Mouse (Mus musculus) neural tube, embryonic 11.5 days (tissue): ENCODE data around the gene Adamts2. TPM values are rescaled to one million over a fixed set of nuclear protein-coding genes. Genes with fewer than 3 reads are reported as not detected.

Experiments used
- ATAC-seq: fragments of 200-750 bp; cut with Nextera tagmentation; 2 replicates; pipeline ENCODE4 v1.8.0; 2017; ENCODE audit warnings: moderate number of reproducible peaks, mild to moderate bottlenecking, moderate TSS enrichment, moderate library complexity; ENCODE audit not compliant: insufficient read depth, low FRiP score, low TSS enrichment
- DNase-seq: peaks from one replicate; pipeline ENCODE4 v3.0.0-alpha.2; 2015; ENCODE audit warnings: low spot score
- H3K27ac ChIP-seq: fragments of 300-500 bp; sonication (generic); 2 replicates; pipeline ENCODE4 v1.5.1; 2014; ENCODE audit warnings: low read depth, mild to moderate bottlenecking, low read length
- H3K27me3 ChIP-seq: fragments of 300-500 bp; sonication (generic); 2 replicates; pipeline ENCODE4 v1.6.1; 2014; ENCODE audit warnings: mild to moderate bottlenecking, low read length, mixed read lengths; ENCODE audit not compliant: control insufficient read depth, insufficient read depth
- H3K36me3 ChIP-seq: fragments of 300-500 bp; sonication (generic); 2 replicates; pipeline ENCODE4 v1.6.1; 2014; ENCODE audit warnings: mild to moderate bottlenecking, low read length, moderate library complexity, mixed read lengths; ENCODE audit not compliant: control insufficient read depth, insufficient read depth
- H3K4me1 ChIP-seq: fragments of 300-500 bp; sonication (generic); 2 replicates; pipeline ENCODE4 v1.6.1; 2014; ENCODE audit warnings: low read length, mixed read lengths; ENCODE audit not compliant: control insufficient read depth, insufficient read depth
- H3K4me2 ChIP-seq: fragments of 300-500 bp; sonication (generic); 2 replicates; pipeline ENCODE4 v1.6.1; 2014; ENCODE audit warnings: low read depth, mild to moderate bottlenecking, moderate library complexity
- H3K4me3 ChIP-seq: fragments of 300-500 bp; sonication (generic); 2 replicates; pipeline ENCODE4 v1.5.1; 2014; ENCODE audit warnings: low read depth, low read length
- H3K9ac ChIP-seq: fragments of 300-500 bp; sonication (generic); 2 replicates; pipeline ENCODE4 v1.6.1; 2014; ENCODE audit warnings: mild to moderate bottlenecking, low read length
- H3K9me3 ChIP-seq: fragments of 300-500 bp; sonication (generic); 2 replicates; pipeline ENCODE4 v1.6.1; 2016; ENCODE audit warnings: low read length; ENCODE audit not compliant: control insufficient read depth
- WGBS: fragments of 180-500 bp; shearing (Covaris S2); extraction: QIAGEN DNeasy Blood & Tissue Kit; methylation state at CpG from one replicate; pipeline ENCODE4 v1.1.7; 2014; 5-methylcytosine and 5-hydroxymethylcytosine counted together
- polyA plus RNA-seq: library from polyadenylated mRNA; unstranded; fragments of >200 nt; fragmentation: Nextera tagmentation; extraction: Ambion mirVana; gene quantifications from 2 replicates; pipeline ENCODE4 v1.2.1, GENCODE M21; 2014

Gene Adamts2
- polyA plus RNA-seq, 1 experiment from 2014 or later: 1.1 TPM

DNA sequence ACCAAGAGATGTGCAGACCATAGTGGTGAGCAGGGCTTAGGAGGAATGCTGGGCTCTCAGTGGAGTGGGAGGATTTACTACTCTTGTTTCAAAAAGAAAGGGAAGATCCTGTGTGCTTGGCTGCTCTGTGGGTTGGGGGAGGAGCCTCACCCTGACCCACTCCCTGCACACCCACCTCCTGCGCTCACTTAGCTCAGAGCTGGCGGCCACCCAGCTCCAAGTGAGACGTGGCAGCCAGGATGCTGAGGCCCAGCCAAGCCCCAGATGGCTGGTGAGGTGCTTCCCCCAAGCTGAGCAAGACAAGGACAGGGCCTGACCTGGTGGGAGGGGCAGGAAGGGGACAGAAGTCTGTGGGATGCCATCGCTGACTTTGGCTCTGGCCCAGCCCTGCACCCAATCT lies 30.4 kb downstream of the Adamts2 start:
- ATAC-seq: no peak
- H3K9me3 ChIP-seq: no peaks in the 10 kb centered on the region; the same call in 1 of the 2 replicates
- no peaks in the 10 kb centered on the region for H3K27me3 ChIP-seq
- H3K36me3 ChIP-seq: no peaks in the 10 kb centered on the region
- DNase-seq: no peak
- H3K4me1 ChIP-seq: no peaks in the 10 kb centered on the region
- 66% methylated on average over 4 of the region's 4 CpGs for WGBS
- no peak overlapping the region for H3K4me2 ChIP-seq
- no peak overlapping the region for H3K9ac ChIP-seq
- no peak overlapping the region for H3K4me3 ChIP-seq
- H3K27ac ChIP-seq: no peak overlapping the region

DNA sequence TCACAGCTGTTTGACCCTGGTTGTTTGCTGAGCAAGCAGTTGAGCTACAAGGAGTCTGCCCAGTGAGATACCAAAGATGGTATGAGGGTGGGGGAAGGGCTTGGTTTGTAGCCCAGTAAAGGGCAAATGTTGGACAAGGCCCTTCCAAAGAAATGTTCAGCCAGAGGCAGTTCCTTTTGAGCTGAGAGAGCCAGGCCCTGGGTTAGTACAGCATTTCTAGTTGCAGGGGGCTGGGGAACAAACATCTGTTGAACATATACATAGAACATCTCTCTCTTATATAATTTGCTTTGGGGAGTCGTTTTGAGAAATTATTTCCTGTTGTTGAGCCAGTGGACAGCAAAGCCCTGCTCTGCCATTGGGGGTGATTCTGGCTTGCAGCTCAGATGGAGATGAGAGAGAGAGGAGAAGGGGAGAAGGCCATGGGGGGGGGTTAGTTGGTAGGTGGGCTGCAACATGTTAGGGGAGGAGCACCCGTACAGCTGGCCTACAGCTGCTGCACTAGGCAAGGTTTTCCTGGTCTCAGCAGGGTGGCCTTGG lies 33.2 kb downstream of the Adamts2 start:
- Histone ChIP-seq H3K4me1 (no peaks in the 10 kb centered on the region), H3K27ac (no peak overlapping the region), H3K27me3 (no peaks in the 10 kb centered on the region), H3K9me3 (no peaks in the 10 kb centered on the region; the same call in 1 of the 2 replicates), H3K36me3 (no peaks in the 10 kb centered on the region), H3K9ac (no peak overlapping the region), H3K4me3 (no peak overlapping the region), H3K4me2 (no peak overlapping the region)
- 60% methylated on average over 2 of the region's 2 CpGs for WGBS
- no peak for ATAC-seq
- DNase-seq: no peak

GRCm38 (mm10) chr11:50637026-50637425 lies 35.1 kb downstream of the Adamts2 start:
- H3K27ac ChIP-seq: no peak overlapping the region
- no peaks in the 10 kb centered on the region for H3K4me1 ChIP-seq
- ATAC-seq: no peak
- no peaks in the 10 kb centered on the region; the same call in 1 of the 2 replicates for H3K9me3 ChIP-seq
- no peaks in the 10 kb centered on the region for H3K36me3 ChIP-seq
- no peak overlapping the region for H3K4me2 ChIP-seq
- no peak for DNase-seq
- 90% methylated on average over 11 of the region's 11 CpGs for WGBS
- no peaks in the 10 kb centered on the region for H3K27me3 ChIP-seq
- no peak overlapping the region for H3K9ac ChIP-seq
- H3K4me3 ChIP-seq: no peak overlapping the region

- no peak for DNase-seq
- Histone ChIP-seq H3K9me3 (no peaks in the 10 kb centered on the region; the same call in 1 of the 2 replicates), H3K27ac (no peak overlapping the region), H3K36me3 (no peaks in the 10 kb centered on the region), H3K4me3 (no peak overlapping the region), H3K9ac (no peak overlapping the region), H3K4me2 (no peak overlapping the region), H3K4me1 (no peaks in the 10 kb centered on the region), H3K27me3 (no peaks in the 10 kb centered on the region)
- ATAC-seq: no peak
- 95% methylated on average over 13 of the region's 13 CpGs for WGBS
Measured at GRCm38 (mm10) chr11:50638197-50638867, 36.4 kb downstream of the Adamts2 start.

DNA sequence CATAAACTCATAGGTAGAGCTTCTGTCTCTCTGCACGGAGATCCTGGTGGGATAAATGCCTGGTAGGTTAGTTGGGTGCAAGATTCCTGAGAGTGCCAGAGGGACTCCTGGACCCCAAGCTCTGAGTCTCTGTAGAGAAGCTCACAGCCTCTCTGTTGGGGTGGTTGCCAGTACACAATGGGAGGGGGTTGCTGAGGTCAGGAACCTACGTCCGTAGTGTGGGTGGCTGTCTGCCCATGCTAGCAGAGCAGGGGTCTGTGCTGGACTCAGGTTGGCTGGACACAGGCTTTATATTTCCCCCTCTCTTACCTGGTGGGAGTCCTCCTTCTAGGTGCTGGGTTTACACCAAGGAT lies 37.0 kb downstream of the Adamts2 start:
- 89% methylated on average over 3 of the region's 3 CpGs for WGBS
- no peaks in the 10 kb centered on the region for H3K27me3 ChIP-seq
- ATAC-seq: no peak
- DNase-seq: no peak
- no peak overlapping the region for H3K9ac ChIP-seq
- no peak overlapping the region for H3K4me2 ChIP-seq
- no peak overlapping the region for H3K4me3 ChIP-seq
- H3K27ac ChIP-seq: no peak overlapping the region
- H3K9me3 ChIP-seq: no peaks in the 10 kb centered on the region; the same call in 1 of the 2 replicates
- H3K36me3 ChIP-seq: no peaks in the 10 kb centered on the region
- no peaks in the 10 kb centered on the region for H3K4me1 ChIP-seq

GRCm38 (mm10) chr11:50642583-50642982 lies 40.7 kb downstream of the Adamts2 start:
- WGBS: 91% methylated on average over 3 of the region's 3 CpGs
- Histone ChIP-seq H3K27ac (no peak overlapping the region), H3K9me3 (no peaks in the 10 kb centered on the region), H3K4me1 (no peaks in the 10 kb centered on the region), H3K4me2 (no peak overlapping the region), H3K9ac (no peak overlapping the region), H3K4me3 (no peak overlapping the region), H3K36me3 (no peaks in the 10 kb centered on the region), H3K27me3 (no peaks in the 10 kb centered on the region)
- no peak for DNase-seq
- ATAC-seq: no peak

- H3K36me3 ChIP-seq: no peaks in the 10 kb centered on the region
- H3K27me3 ChIP-seq: no peaks in the 10 kb centered on the region
- no peak overlapping the region for H3K4me2 ChIP-seq
- no peaks in the 10 kb centered on the region for H3K9me3 ChIP-seq
- H3K4me3 ChIP-seq: no peak overlapping the region
- H3K9ac ChIP-seq: no peak overlapping the region
- ATAC-seq (no peak), DNase-seq (no peak)
- 85% methylated on average over 4 of the region's 4 CpGs for WGBS
- no peaks in the 10 kb centered on the region for H3K4me1 ChIP-seq
- H3K27ac ChIP-seq: no peak overlapping the region
Measured at GRCm38 (mm10) chr11:50646148-50646547, 44.3 kb downstream of the Adamts2 start.

- Histone ChIP-seq H3K9ac (no peak overlapping the region), H3K4me3 (no peak overlapping the region), H3K27me3 (no peaks in the 10 kb centered on the region), H3K4me1 (no peaks in the 10 kb centered on the region), H3K36me3 (no peaks in the 10 kb centered on the region), H3K9me3 (no peaks in the 10 kb centered on the region), H3K4me2 (no peak overlapping the region), H3K27ac (no peak overlapping the region)
- DNase-seq (no peak), ATAC-seq (no peak)
- WGBS: 88% methylated on average over 4 of the region's 4 CpGs
Measured at GRCm38 (mm10) chr11:50648143-50648807, 46.4 kb downstream of the Adamts2 start.

GRCm38 (mm10) chr11:50650037-50650436 lies 48.2 kb downstream of the Adamts2 start:
- H3K4me1 ChIP-seq: no peaks in the 10 kb centered on the region
- ATAC-seq: no peak
- H3K4me2 ChIP-seq: no peak overlapping the region
- H3K9ac ChIP-seq: no peak overlapping the region
- no peak for DNase-seq
- no peak overlapping the region for H3K27ac ChIP-seq
- H3K27me3 ChIP-seq: no peaks in the 10 kb centered on the region
- no peak overlapping the region for H3K4me3 ChIP-seq
- H3K9me3 ChIP-seq: no peaks in the 10 kb centered on the region
- no peaks in the 10 kb centered on the region for H3K36me3 ChIP-seq
- WGBS: 85% methylated on average over 2 of the region's 2 CpGs
